Mouse (Mus musculus): ENCODE results near the gene Ubr2.

Gene Ubr2

GRCm38 (mm10) chr17:46927781-46928180 is 82.6 kb downstream of the Ubr2 start:
- no peak for DNase-seq (ENCODE audit: low read depth, low spot score)

- no peak for DNase-seq (ENCODE audit: low read depth, low spot score)
Observed at GRCm38 (mm10) chr17:46926941-46927340, 83.4 kb downstream of the Ubr2 start.

- DNase-seq (ENCODE audit: low read depth, low spot score), result no peak
Observed at GRCm38 (mm10) chr17:46926192-46926591, 84.2 kb downstream of the Ubr2 start.

GRCm38 (mm10) chr17:46920855-46921254 is 89.5 kb downstream of the Ubr2 start:
- no peak for DNase-seq (ENCODE audit: low read depth, low spot score)

- DNase-seq (ENCODE audit: low read depth, low spot score), result no peak
Observed at GRCm38 (mm10) chr17:46918951-46919350, 91.4 kb downstream of the Ubr2 start.

GRCm38 (mm10) chr17:46915129-46915528 is 95.2 kb downstream of the Ubr2 start:
- no peak for DNase-seq (ENCODE audit: low read depth, low spot score)

- no peak for DNase-seq (ENCODE audit: low read depth, low spot score)
Observed at GRCm38 (mm10) chr17:46912331-46912730, 98.0 kb downstream of the Ubr2 start.

GRCm38 (mm10) chr17:46910186-46910585 is 100.2 kb downstream of the Ubr2 start, which contains the start of gene Prph2:
Gene Prph2, plus strand, starts transcription at chr17:46910459.
- no peak for DNase-seq (ENCODE audit: low read depth, low spot score)

- peak; percentile 74 for DNase-seq (ENCODE audit: low read depth, low spot score)
Observed at GRCm38 (mm10) chr17:46903876-46904490, 106.4 kb downstream of the Ubr2 start.

- DNase-seq (ENCODE audit: low read depth, low spot score), result no peak
Observed at GRCm38 (mm10) chr17:46900941-46901340, 109.4 kb downstream of the Ubr2 start.

- DNase-seq (ENCODE audit: low read depth, low spot score), result peak; percentile 71
Observed at GRCm38 (mm10) chr17:46897221-46897950, 113.0 kb downstream of the Ubr2 start.

GRCm38 (mm10) chr17:46895426-46895825 is 114.9 kb downstream of the Ubr2 start:
- DNase-seq (ENCODE audit: low read depth, low spot score), result no peak

GRCm38 (mm10) chr17:46890843-46891594 is 119.3 kb downstream of the Ubr2 start:
- no peak for DNase-seq (ENCODE audit: low read depth, low spot score)

GRCm38 (mm10) chr17:46890116-46890815 is 120.1 kb downstream of the Ubr2 start, which contains the start of gene Tbcc:
Gene Tbcc, plus strand, starts transcription at chr17:46890684.
- DNase-seq (ENCODE audit: low read depth, low spot score), result peak; percentile 98

- DNase-seq (ENCODE audit: low read depth, low spot score), result peak; percentile 85
Observed at GRCm38 (mm10) chr17:46889450-46890084, 120.8 kb downstream of the Ubr2 start.

- DNase-seq (ENCODE audit: low read depth, low spot score), result peak; percentile 85
Observed at GRCm38 (mm10) chr17:46888511-46889212, 121.7 kb downstream of the Ubr2 start.

- no peak for DNase-seq (ENCODE audit: low read depth, low spot score)
Observed at GRCm38 (mm10) chr17:46885910-46886643, 124.3 kb downstream of the Ubr2 start.

- no peak for DNase-seq (ENCODE audit: low read depth, low spot score)
Observed at GRCm38 (mm10) chr17:46885218-46885909, 125.0 kb downstream of the Ubr2 start.

- DNase-seq (ENCODE audit: low read depth, low spot score), result no peak
Observed at GRCm38 (mm10) chr17:46884766-46885165, 125.6 kb downstream of the Ubr2 start.

Measured in A20 (cell line).